Mouse (Mus musculus): ENCODE data around the gene Gpc6.

DNA sequence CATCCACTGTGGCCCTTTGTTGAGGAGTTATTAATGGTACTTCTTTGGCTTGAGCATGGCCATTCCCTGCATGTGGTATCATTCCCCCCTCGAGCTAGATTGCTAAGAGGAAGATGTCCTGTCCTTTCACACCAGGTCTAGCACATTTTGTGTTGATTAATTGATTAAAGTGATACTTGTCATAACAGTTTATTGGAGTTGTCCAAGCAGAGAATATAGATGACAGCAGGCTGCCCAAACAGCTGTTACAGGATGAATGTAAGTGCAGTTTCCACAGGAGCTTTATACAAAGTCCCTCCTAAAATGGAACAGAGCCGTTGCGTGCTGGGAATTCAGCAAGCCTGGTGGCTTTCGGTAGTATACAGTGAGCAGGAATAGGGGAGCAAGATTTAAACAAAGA is 574.2 kb downstream of the Gpc6 start:
- TF ChIP-seq CTCF (IDR thresholded peaks at IDR 0.05; ENCODE audit: extremely low read depth, insufficient read depth, low read length): no peak
- TF ChIP-seq POLR2A (IDR thresholded peaks at IDR 0.05; ENCODE audit: extremely low read depth, insufficient read depth, low read length): no peak

All from cortical plate, adult 2 months (tissue).